Mouse (Mus musculus): Measurements from ENCODE around the gene Vps37c. TPM values are rescaled to one million over a fixed set of nuclear protein-coding genes. Genes with fewer than 3 reads are reported as not detected.
A peak's percentile ranks its signal among the peaks of the same experiment; 100 is the strongest.

The Vps37c gene
- total and polyA plus RNA-seq, 3 experiments, result 8.1 to 11.9 TPM; not detected in 1

DNA sequence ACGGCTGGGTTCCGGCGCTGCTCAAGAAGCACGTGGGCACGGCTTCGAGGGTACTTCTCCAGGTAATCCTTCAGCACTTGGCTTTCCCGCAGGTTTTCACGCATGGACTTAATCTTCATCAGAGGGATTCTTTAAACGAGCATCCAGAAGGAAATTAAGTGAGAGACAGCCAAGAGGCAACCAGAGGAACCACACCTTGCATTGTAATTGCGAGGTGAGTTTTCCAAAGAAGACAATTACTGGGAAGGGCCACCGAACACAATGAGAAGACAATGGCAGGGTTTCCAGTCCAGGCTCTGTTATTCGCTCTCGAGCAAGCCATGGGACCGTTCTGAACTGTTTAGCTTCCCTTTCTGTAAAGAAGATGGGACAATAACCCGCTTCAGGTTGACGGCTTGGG lies 11.9 kb upstream of the Vps37c start:
- no peaks in the 10 kb centered on the region for H3K79me2 ChIP-seq (ENCODE audit: control insufficient read depth, insufficient read depth, low read length, poor library complexity)
- H3K9me3 ChIP-seq (replicated peaks; ENCODE audit: insufficient read depth, low read length), result no peaks in the 10 kb centered on the region
- DNase-seq (ENCODE audit: low read depth, low spot score), result no peak
- peaks cover 0 to 1% of the 10 kb centered on the region in 2 experiments; a peak in 2 of 4 replicates for H3K27me3 ChIP-seq (ENCODE audit: control insufficient read depth in 1 of 2, insufficient read depth in 2 of 2, low read length in 2 of 2)
- TF ChIP-seq TCF12 (IDR thresholded peaks at IDR 0.05; ENCODE audit: low read depth, low read length) (no peak), ELF1 (IDR thresholded peaks at IDR 0.05; ENCODE audit: low read depth, low read length) (no peak)
- H3K4me3 ChIP-seq (ENCODE audit: control insufficient read depth in 1 of 2, insufficient read depth in 1 of 2, low read depth in 2 of 2, low read length in 2 of 2), result no peak overlapping the region
- no peak overlapping the region for H3K27ac ChIP-seq (ENCODE audit: control insufficient read depth, low read depth, low read length)
- H3K36me3 ChIP-seq (ENCODE audit: control insufficient read depth in 1 of 2, insufficient read depth in 2 of 2, low read length in 2 of 2), result peaks cover 0 to 9% of the 10 kb centered on the region in 2 experiments; a peak in 2 of 4 replicates
- H3K9ac ChIP-seq (ENCODE audit: control insufficient read depth, low read depth, low read length, poor library complexity, severe bottlenecking), result no peak overlapping the region
- peaks cover 0 to 10% of the 10 kb centered on the region in 2 experiments; a peak in 2 of 4 replicates for H3K4me1 ChIP-seq (ENCODE audit: control insufficient read depth in 1 of 2, insufficient read depth in 2 of 2, low read length in 2 of 2)

DNA sequence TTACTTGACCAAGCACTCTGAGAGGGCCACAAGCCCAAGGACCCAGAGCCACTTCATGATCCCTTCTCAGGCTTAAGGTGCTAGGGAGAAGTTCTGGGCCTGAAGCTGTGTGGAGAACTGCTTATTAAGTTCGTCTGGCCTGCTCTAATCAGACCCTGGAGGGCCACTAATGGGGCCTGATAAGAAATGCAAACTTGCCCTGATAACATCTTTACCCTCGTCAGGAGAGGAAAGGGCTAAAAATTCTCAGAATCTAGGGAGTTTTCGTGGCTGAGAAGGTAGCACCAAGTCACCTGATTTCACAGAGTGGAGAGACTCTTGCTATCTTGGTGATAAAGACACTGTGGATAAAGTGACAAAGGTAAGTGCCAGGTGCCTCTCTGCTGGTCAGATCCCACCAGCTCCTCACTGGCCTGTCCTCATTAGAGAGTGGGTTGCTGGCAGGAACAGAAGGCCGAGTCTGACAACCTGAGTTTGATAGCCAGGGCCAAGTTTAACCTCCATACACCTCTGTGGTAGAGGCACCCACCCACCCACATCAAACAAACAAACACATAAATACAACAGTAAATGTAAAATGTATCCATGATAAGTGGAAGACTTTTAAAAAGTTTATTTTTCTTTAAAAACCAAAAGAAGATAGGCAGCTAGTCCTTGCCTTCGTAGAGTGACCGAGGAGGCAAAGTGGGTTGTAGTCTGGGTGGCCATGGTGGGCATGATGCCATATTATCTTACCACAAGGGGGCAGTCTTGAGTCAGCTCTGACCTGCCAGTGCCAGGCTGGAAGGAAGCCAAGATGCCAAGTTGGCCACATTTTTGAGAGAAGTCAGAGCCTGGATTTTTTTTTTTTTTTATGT lies 10.4 kb upstream of the Vps37c start, which contains the start of gene Pga5:
Gene Pga5 (minus strand): TSS at position 157 of the 857 bp plus-strand sequence.
- Histone ChIP-seq H3K27ac (ENCODE audit: control insufficient read depth, low read depth, low read length) (no peak within 1 kb of the TSS), H3K79me2 (ENCODE audit: control insufficient read depth, insufficient read depth, low read length, poor library complexity) (no peaks in the 10 kb centered on the region), H3K9ac (ENCODE audit: control insufficient read depth, low read depth, low read length, poor library complexity, severe bottlenecking) (no peak within 1 kb of the TSS), H3K36me3 (ENCODE audit: control insufficient read depth in 1 of 2, insufficient read depth in 2 of 2, low read length in 2 of 2) (peaks cover 0 to 9% of the 10 kb centered on the region in 2 experiments; a peak in 2 of 4 replicates), H3K4me3 (ENCODE audit: control insufficient read depth in 1 of 2, insufficient read depth in 1 of 2, low read depth in 2 of 2, low read length in 2 of 2) (no peak within 1 kb of the TSS), H3K4me1 (ENCODE audit: control insufficient read depth in 1 of 2, insufficient read depth in 2 of 2, low read length in 2 of 2) (peaks cover 0 to 10% of the 10 kb centered on the region in 2 experiments; a peak in 2 of 4 replicates), H3K27me3 (ENCODE audit: control insufficient read depth in 1 of 2, insufficient read depth in 2 of 2, low read length in 2 of 2) (peaks cover 6 to 11% of the 10 kb centered on the region in 2 experiments), H3K9me3 (replicated peaks; ENCODE audit: insufficient read depth, low read length) (no peaks in the 10 kb centered on the region)
- DNase-seq (ENCODE audit: low read depth, low spot score), result peak; percentile 63
- TF ChIP-seq MYB (IDR thresholded peaks at IDR 0.05; ENCODE audit: low read depth, low read length) (no peak), ZC3H11A (IDR thresholded peaks at IDR 0.05; ENCODE audit: low read depth, low read length) (peak; percentile 58), HCFC1 (IDR thresholded peaks at IDR 0.05; ENCODE audit: low read depth, low read length) (no peak), CTCF (IDR thresholded peaks at IDR 0.05 in 2 of 3, conservative IDR thresholded peaks at IDR 0.05 in 1 of 3; ENCODE audit: control insufficient read depth in 1 of 3, insufficient read depth in 1 of 3, low read depth in 2 of 3, low read length in 3 of 3, poor library complexity in 1 of 3, severe bottlenecking in 1 of 3) (peak; percentile 84 to 88 (median 85)), POLR2A (IDR thresholded peaks at IDR 0.05; ENCODE audit: control insufficient read depth in 1 of 2, insufficient read depth in 1 of 2, low read depth in 1 of 2, low read length in 2 of 2, poor library complexity in 1 of 2) (no peak), GATA1 (IDR thresholded peaks at IDR 0.05; ENCODE audit: low read depth, low read length) (peak; percentile 66), ZNF384 (IDR thresholded peaks at IDR 0.05; ENCODE audit: low read depth, low read length) (peak; percentile 58; the same call in 1 of the 2 replicates), SMC3 (IDR thresholded peaks at IDR 0.05; ENCODE audit: low read depth, low read length) (peak; percentile 82), RAD21 (IDR thresholded peaks at IDR 0.05; ENCODE audit: low read depth, low read length) (peak; percentile 70)

DNA sequence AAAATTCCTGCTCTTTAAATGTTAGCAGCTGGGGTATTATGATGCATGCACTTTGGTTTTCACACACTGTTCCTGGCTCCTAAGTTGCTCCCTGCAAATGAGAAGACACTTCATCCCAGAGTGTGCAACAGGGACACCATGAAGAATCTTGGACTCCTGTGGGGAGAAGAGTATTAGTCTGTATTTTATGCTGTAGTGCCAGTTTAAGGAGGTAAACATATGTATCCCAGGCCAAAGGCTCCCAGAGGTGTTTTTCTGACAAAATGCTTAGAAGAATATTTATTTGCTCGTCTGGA lies 9.8 kb upstream of the Vps37c start:
- no peak overlapping the region for H3K27ac ChIP-seq (ENCODE audit: control insufficient read depth, low read depth, low read length)

More for the DNA sequence above, 9.8 kb upstream of the Vps37c start:
- Histone ChIP-seq H3K27me3 (ENCODE audit: control insufficient read depth in 1 of 2, insufficient read depth in 2 of 2, low read length in 2 of 2) (peaks cover 10 to 16% of the 10 kb centered on the region in 2 experiments), H3K4me1 (ENCODE audit: control insufficient read depth in 1 of 2, insufficient read depth in 2 of 2, low read length in 2 of 2) (peaks cover 0 to 10% of the 10 kb centered on the region in 2 experiments; a peak in 2 of 4 replicates), H3K9me3 (replicated peaks; ENCODE audit: insufficient read depth, low read length) (no peaks in the 10 kb centered on the region), H3K9ac (ENCODE audit: control insufficient read depth, low read depth, low read length, poor library complexity, severe bottlenecking) (no peak overlapping the region), H3K36me3 (ENCODE audit: control insufficient read depth in 1 of 2, insufficient read depth in 2 of 2, low read length in 2 of 2) (peaks cover 0 to 9% of the 10 kb centered on the region in 2 experiments; a peak in 2 of 4 replicates), H3K79me2 (ENCODE audit: control insufficient read depth, insufficient read depth, low read length, poor library complexity) (no peaks in the 10 kb centered on the region), H3K4me3 (ENCODE audit: control insufficient read depth in 1 of 2, insufficient read depth in 1 of 2, low read depth in 2 of 2, low read length in 2 of 2) (no peak overlapping the region)
- TF ChIP-seq MEF2A (IDR thresholded peaks at IDR 0.05; ENCODE audit: extremely low read depth, insufficient replicate concordance, low read depth, low read length, poor library complexity, severe bottlenecking) (no peak), CHD1 (IDR thresholded peaks at IDR 0.05; ENCODE audit: low read depth, low read length) (no peak), TAL1 (IDR thresholded peaks at IDR 0.05; ENCODE audit: low read length) (no peak)
- no peak for DNase-seq (ENCODE audit: low read depth, low spot score)

Data from MEL (cell line).